Mouse (Mus musculus) 3T3-L1 (cell line): ENCODE results near the gene E130218I03Rik.

Source experiments
- DNase-seq: peaks from one replicate; pipeline ENCODE4 v3.0.0-alpha.2; 2015; ENCODE audit warnings: low read depth, low spot score

The E130218I03Rik gene

DNA sequence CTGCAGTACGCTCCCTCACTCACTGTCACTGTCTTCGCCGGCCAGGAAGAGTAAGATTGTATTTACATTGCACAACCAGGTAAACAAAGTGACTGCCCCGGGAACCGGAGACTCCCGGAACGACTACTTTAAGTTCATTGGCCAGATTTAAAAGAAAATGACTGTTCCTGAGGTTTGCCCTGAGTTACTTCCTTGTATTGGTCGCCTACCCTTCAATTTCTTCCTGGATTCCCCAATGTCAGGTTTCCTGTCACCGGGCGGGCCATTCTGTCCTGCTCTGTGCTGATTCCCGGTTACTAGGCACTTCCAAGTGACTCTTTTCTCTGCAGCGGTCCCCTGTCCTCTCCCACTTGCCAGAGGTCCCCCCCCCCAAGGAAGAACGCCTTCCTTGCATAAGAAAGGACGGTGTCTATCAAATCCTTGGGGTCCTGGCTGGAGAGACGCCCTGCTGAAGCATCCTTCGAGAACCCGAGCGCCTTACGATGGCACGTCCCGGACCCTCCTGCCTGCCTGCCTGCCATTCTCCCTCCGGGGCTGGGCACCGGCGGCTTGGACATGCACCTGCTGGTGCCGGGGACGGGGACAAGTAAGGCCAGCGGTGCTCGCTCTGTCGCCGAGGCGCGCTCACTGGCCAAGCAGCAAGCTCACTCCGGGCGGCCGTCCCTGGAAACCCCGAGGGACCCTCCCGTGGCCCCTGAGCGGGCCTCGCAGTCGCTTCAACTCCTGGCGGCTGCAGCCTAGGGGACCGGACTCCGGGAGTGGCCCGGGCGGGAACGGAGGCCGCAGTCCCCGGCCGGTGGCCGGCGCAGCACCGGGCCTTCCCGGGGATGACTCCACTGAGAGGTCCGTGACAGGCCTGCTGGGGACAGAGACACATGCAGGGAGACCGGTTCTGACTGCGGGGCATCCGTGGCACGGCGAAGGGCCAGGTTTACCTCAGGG lies 43.0 kb downstream of the E130218I03Rik start:
- DNase-seq: no peak

DNA sequence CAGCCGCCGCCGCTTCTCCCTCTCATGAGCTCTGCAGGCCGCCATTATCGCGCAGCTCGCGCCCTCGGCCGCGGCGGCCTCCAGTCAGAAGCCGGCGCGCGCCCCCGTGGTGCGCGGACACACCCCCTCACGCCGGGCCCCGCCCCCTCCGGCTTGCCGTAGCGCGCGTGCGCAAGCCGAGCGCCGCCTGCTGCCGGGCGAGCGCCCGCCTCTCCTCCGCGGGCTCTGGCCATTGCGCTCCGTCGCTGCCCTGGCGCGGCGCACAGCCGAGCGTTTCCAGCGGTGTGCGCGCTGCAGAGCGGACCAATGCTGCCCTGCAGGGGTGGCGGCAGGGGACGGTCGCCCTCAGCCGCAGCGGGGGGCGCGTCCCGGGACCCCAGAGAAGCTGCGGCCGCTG lies 43.7 kb downstream of the E130218I03Rik start:
- DNase-seq: peak; percentile 71

DNA sequence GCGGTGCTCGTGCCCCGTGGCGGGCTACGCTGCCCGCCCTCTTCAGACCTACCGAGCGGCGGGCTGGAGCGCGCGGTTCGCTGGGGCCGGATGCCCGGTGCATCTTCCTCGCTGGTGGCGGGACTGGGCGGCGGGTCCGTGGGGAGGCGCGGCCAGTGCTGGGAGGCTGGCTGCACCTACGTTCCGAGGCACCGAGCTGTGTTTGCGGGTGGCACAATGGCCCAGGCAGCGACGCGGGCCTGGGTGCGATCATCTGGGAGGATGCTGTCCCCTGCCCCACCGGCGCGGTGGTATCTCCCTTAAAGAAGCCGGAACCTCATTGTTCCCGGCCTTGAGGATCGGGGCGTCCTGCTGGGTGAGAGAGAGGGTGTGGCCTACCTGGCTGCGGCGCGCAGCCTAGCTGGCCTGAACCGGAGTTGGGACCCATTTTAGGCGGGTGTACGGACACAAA lies 44.1 kb downstream of the E130218I03Rik start, which contains the start of gene Pdik1l:
Gene Pdik1l, minus strand, starts transcription at position 321 of the 451 bp plus-strand sequence.
- DNase-seq: peak; percentile 83

DNA sequence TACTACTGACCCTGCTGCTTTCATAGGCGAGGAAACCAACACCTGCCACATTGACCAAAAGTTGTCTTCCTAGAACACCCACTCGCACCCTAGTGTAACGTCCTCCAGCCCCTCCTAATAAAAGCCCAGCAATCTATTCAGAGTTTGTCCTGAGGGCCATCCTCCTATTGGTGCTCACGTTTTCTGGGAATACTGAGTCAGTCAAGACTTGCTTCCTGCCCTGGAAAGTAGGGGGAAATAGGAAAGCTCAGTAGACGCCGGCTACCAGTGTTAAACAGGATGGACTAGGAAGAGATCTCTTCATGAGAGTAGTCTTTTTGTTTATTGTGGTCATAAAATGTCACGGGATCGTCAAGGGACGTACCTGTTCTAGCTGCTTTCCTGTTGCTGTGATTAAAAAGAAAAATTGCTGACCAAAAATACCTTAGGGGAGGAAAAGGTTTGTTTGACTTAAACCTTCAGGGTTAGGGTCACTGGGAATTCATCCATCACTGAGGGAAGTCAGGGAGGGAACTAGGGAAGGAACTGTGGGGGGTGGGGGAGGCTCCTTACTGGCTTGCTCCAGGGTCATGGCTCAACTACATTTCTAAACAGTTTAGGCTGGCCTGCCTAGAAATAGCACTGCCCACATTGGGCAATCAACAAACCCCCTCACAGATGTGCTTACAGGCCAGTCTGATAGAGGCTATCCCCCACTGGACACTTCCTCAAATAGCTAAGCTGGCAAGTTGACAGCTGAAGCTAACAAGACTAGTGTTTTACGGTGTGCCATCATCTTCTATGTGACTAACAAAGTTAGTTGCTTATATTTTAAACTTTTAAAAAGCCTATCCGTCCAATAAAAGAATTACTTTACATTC lies 45.2 kb downstream of the E130218I03Rik start:
- DNase-seq: peak; percentile 55

DNA sequence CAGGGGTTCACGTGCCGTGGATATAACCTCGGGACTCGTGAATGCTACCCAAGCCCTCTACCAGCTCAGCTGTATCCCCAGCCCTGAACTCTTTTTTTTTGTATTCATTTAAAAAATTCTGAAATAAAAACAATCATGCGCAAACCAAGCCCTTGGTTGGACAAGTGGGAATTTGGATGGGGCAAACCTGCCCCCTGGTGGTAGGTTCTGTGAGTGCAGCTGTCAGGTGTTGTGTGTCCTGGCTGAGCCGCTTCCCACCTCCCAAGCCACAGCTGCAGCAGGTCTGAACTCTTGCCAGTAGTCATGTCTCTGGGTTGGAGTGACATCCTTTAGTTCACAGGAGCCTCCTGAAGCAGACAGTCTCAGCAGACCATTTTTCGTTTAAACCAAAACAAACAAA lies 48.6 kb downstream of the E130218I03Rik start:
- DNase-seq: peak; percentile 85

DNA sequence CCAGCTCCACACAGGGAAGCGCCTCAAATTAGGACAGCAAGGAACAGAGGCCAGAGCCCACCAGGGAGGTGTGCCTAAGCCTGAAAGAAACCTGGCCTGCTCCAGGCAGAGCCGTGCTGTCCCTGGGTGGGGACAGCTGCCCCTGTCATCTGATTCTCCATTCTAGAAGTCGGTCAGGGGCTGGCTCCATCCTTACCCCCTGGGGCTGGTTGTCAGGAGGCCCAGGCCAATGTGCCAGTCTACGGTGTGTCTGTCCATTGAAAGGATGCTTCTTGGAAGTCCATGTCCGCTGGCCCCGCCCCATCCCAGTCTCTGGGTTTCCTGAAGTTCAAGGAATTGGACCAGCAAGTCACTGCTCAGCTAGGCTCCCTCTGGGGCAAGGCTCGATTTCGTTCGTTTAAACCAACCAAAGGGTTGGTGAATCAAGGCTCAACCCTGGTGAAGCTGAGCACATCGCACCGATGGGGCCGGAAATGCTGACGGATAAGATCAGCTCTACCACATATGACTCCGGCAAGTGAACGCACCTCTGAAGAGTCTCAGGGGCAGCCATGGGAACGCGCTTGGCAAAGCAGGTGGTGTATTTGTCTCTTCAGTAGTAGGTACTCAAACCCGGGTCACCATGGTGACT lies 49.7 kb downstream of the E130218I03Rik start:
- no peak for DNase-seq

DNA sequence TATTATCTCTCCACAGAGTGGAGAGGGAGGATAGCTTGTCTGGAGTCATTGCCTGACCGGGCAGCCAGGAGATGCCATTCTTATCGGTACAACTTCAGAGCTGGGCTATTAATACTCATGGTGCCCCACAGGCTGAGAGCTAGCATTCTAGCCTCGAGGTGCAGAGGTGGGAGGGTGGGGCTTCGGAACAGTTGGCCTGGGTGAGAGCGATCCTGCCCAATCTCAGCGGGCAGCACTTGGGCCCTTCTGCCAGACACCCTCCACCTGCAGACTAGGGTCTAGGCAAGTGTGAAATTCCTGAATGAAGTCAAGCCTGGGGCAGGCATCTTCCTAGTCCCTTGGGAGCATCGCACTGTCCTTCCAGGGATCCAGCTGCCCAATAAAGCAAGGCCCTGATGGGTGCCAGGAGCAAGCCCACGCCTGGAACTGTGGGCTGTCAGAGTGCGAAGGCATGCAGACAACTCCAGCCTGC lies 50.3 kb downstream of the E130218I03Rik start:
- no peak for DNase-seq
